Mouse (Mus musculus) neural tube, embryonic 13.5 days (tissue): ENCODE measurements around the gene Cep170b. TPM values are rescaled to one million over a fixed set of nuclear protein-coding genes. Genes with fewer than 3 reads are reported as not detected.
A peak's percentile ranks its signal among the peaks of the same experiment; 100 is the strongest.

Source experiments
- ATAC-seq: fragments of 200-750 bp; cut with Nextera tagmentation; 2 replicates; pipeline ENCODE4 v1.8.0; 2017; ENCODE audit warnings: low read depth, mild to moderate bottlenecking, moderate TSS enrichment, moderate library complexity
- H3K27ac ChIP-seq: fragments of 300-500 bp; sonication (generic); replicated peaks from 2 replicates; pipeline ENCODE4 v1.5.1; 2015; ENCODE audit warnings: moderate library complexity, mild to moderate bottlenecking, inconsistent platforms
- H3K27me3 ChIP-seq: fragments of 300-500 bp; sonication (generic); 2 replicates; pipeline ENCODE4 v1.6.1; 2015; ENCODE audit warnings: mild to moderate bottlenecking, inconsistent platforms
- H3K36me3 ChIP-seq: fragments of 300-500 bp; sonication (generic); 2 replicates; pipeline ENCODE4 v1.6.1; 2015; ENCODE audit warnings: mild to moderate bottlenecking, inconsistent platforms
- H3K4me1 ChIP-seq: fragments of 300-500 bp; sonication (generic); replicated peaks from 2 replicates; pipeline ENCODE4 v1.6.1; 2015; ENCODE audit warnings: inconsistent platforms
- H3K4me2 ChIP-seq: fragments of 300-500 bp; sonication (generic); 2 replicates; pipeline ENCODE4 v1.6.1; 2015; ENCODE audit warnings: inconsistent platforms, mild to moderate bottlenecking, moderate library complexity
- H3K4me3 ChIP-seq: fragments of 300-500 bp; sonication (generic); 2 replicates; pipeline ENCODE4 v1.5.1; 2015; ENCODE audit warnings: mild to moderate bottlenecking, inconsistent platforms
- H3K9ac ChIP-seq: fragments of 300-500 bp; sonication (generic); 2 replicates; pipeline ENCODE4 v1.6.1; 2015; ENCODE audit warnings: moderate library complexity, mild to moderate bottlenecking, inconsistent platforms
- H3K9me3 ChIP-seq: fragments of 300-500 bp; sonication (generic); 2 replicates; pipeline ENCODE4 v1.6.1; 2016; ENCODE audit warnings: inconsistent platforms
- WGBS: fragments of 180-500 bp; shearing (Covaris S2); methylation state at CpG from one replicate; pipeline ENCODE4 v1.1.7; 2015; 5-methylcytosine and 5-hydroxymethylcytosine counted together
- polyA plus RNA-seq: library from polyadenylated mRNA; unstranded; fragments of >200 nt; fragmentation: Nextera tagmentation; extraction: Ambion mirVana; gene quantifications from 2 replicates; pipeline ENCODE4 v1.2.1, GENCODE M21; 2015

The Cep170b gene
- polyA plus RNA-seq, 1 experiment from 2014 or later: 26.9 TPM

DNA sequence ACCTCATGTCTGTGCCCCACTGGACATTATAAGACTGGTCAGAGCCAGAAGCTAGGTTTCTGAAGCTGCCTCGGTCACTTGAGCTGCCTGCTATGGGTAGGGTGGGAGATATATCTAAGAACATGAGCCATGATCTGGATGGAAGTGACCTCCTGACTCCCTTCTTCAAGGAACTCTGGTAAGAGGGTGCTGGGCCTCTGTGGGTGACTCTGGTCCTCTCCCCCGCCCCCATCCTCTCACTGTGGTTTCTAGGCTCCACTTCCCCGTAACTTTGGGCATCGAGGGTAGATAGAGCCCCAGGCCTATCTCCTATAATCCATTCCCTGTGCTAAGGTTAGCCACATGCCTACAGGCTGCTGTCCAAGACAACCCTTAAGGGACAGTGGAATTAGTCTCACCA is 41.2 kb downstream of the Cep170b start:
- no peak for ATAC-seq
- Histone ChIP-seq H3K9ac (no peak overlapping the region), H3K9me3 (no peaks in the 10 kb centered on the region), H3K27me3 (no peaks in the 10 kb centered on the region), H3K4me3 (no peak overlapping the region), H3K4me2 (no peak overlapping the region), H3K4me1 (no peaks in the 10 kb centered on the region), H3K27ac (no peak overlapping the region), H3K36me3 (no peaks in the 10 kb centered on the region)
- WGBS: 89% methylated on average over 4 of the region's 4 CpGs

DNA sequence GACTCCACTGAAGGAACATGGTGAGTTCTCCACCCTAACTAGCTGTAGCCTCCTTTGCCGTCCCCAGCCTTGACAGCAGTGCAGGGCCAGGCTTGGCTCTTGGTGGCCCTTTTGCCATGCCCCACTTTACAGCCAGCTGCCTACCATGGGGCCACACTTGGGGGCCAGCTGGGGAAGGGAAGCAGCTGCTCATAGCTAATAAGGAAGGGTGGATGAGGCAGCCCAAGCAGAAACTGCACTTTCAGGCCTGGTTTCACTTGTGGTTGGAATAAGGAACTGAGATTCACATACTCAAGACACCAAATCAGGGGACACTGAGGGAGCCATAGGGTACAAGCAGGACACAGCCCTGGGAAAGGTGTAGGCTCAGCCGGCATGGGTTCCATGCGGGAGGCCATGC is 41.8 kb downstream of the Cep170b start:
- ATAC-seq: no peak
- WGBS: 83% methylated on average over 3 of the region's 3 CpGs
- H3K36me3 ChIP-seq: no peaks in the 10 kb centered on the region

DNA sequence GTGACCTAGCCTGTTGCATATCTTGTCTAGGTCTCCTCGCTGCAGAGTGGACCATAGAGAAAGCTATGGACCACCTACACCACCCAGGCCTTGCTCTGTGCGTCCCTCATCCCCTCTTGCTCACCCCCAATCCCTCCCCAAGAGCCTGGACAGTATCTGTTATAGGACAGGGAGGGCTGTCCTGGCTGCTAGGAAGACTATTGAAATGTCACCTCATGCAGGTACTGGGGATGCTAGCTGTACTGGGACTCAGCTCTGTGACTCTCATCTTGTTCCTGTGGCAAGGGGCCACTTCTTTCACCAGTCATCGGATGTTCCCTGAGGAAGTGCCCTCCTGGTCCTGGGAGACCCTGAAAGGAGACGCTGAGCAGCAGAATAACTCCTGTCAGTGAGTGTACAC is 42.9 kb downstream of the Cep170b start:
- Histone ChIP-seq H3K36me3 (no peaks in the 10 kb centered on the region), H3K27me3 (no peaks in the 10 kb centered on the region), H3K4me3 (no peak overlapping the region), H3K4me1 (no peaks in the 10 kb centered on the region), H3K27ac (no peak overlapping the region), H3K4me2 (no peak overlapping the region), H3K9me3 (no peaks in the 10 kb centered on the region), H3K9ac (no peak overlapping the region)
- 82% methylated on average over 4 of the region's 4 CpGs for WGBS
- no peak for ATAC-seq

More for the DNA sequence above, 41.8 kb downstream of the Cep170b start:
- Histone ChIP-seq H3K4me3 (no peak overlapping the region), H3K9me3 (no peaks in the 10 kb centered on the region), H3K27ac (no peak overlapping the region), H3K4me2 (no peak overlapping the region), H3K27me3 (no peaks in the 10 kb centered on the region), H3K9ac (no peak overlapping the region), H3K4me1 (no peaks in the 10 kb centered on the region)

- Histone ChIP-seq H3K9ac (no peak overlapping the region), H3K9me3 (no peaks in the 10 kb centered on the region), H3K27me3 (no peaks in the 10 kb centered on the region), H3K27ac (no peak overlapping the region), H3K36me3 (no peaks in the 10 kb centered on the region), H3K4me2 (no peak overlapping the region), H3K4me1 (no peaks in the 10 kb centered on the region), H3K4me3 (no peak overlapping the region)
- ATAC-seq: no peak
- WGBS: 80% methylated on average over 5 of the region's 5 CpGs
Observed at GRCm38 (mm10) chr12:112764141-112764540, 43.9 kb downstream of the Cep170b start.

DNA sequence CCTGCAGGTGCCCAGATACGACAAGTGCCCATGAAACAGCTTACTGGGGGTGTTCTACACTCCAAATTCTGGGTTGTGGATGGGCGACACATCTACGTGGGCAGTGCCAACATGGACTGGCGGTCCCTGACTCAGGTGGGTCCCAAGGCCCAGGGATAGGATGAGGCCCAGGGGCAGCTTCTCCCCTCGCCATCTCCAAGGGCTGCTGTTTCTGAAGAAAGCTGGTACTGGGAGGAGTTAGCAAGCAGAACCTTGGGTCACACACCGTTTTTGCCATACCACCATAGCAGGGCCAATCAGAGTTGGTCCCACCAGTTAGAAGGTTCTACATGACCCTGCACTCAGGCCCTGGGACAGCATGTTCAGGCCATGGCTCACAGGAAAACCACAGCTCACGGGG is 44.7 kb downstream of the Cep170b start:
- H3K9ac ChIP-seq: no peak overlapping the region
- no peak overlapping the region for H3K4me2 ChIP-seq
- no peaks in the 10 kb centered on the region for H3K36me3 ChIP-seq
- no peaks in the 10 kb centered on the region for H3K27me3 ChIP-seq
- no peak overlapping the region for H3K4me3 ChIP-seq
- no peaks in the 10 kb centered on the region for H3K4me1 ChIP-seq
- WGBS: 93% methylated on average over 7 of the region's 7 CpGs
- no peak overlapping the region for H3K27ac ChIP-seq
- ATAC-seq: no peak
- no peaks in the 10 kb centered on the region for H3K9me3 ChIP-seq

- no peaks in the 10 kb centered on the region for H3K9me3 ChIP-seq
- no peak overlapping the region for H3K9ac ChIP-seq
- no peak overlapping the region for H3K27ac ChIP-seq
- no peaks in the 10 kb centered on the region for H3K4me1 ChIP-seq
- H3K4me3 ChIP-seq: no peak overlapping the region
- 91% methylated on average over 7 of the region's 7 CpGs for WGBS
- no peak for ATAC-seq
- no peaks in the 10 kb centered on the region for H3K27me3 ChIP-seq
- H3K4me2 ChIP-seq: no peak overlapping the region
- H3K36me3 ChIP-seq: no peaks in the 10 kb centered on the region
Observed at GRCm38 (mm10) chr12:112766586-112766985, 46.3 kb downstream of the Cep170b start.

- Histone ChIP-seq H3K27me3 (no peaks in the 10 kb centered on the region), H3K9me3 (no peaks in the 10 kb centered on the region), H3K4me3 (no peak overlapping the region), H3K4me2 (no peak overlapping the region), H3K4me1 (no peaks in the 10 kb centered on the region), H3K9ac (no peak overlapping the region), H3K27ac (no peak overlapping the region), H3K36me3 (no peaks in the 10 kb centered on the region)
- ATAC-seq: no peak
- 91% methylated on average over 16 of the region's 16 CpGs for WGBS
Observed at GRCm38 (mm10) chr12:112767036-112767890, 47.0 kb downstream of the Cep170b start.

DNA sequence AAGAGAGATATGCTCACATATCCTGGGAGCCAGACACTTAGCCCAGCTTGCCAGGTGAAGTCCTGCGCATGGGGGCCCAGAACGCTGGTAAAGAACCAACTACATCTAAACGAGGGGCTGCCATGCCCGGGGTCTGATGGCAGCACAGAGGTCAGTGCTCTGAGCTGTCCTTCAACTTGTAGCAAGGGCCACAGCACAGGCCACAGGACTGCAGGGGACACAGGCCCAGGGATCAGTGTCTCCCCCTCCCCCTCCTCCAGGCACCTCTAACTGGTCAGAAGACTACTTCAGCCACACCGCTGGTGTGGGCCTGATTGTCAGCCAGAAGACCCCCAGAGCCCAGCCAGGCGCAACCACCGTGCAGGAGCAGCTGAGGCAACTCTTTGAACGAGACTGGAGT is 47.9 kb downstream of the Cep170b start:
- H3K27ac ChIP-seq: no peak overlapping the region
- 85% methylated on average over 8 of the region's 8 CpGs for WGBS
- H3K27me3 ChIP-seq: no peaks in the 10 kb centered on the region
- no peak for ATAC-seq
- H3K9me3 ChIP-seq: no peaks in the 10 kb centered on the region
- no peak overlapping the region for H3K4me2 ChIP-seq
- H3K4me1 ChIP-seq: no peaks in the 10 kb centered on the region
- no peaks in the 10 kb centered on the region for H3K36me3 ChIP-seq
- H3K9ac ChIP-seq: no peak overlapping the region
- no peak overlapping the region for H3K4me3 ChIP-seq

GRCm38 (mm10) chr12:112769031-112769430 is 48.8 kb downstream of the Cep170b start:
- H3K4me3 ChIP-seq: no peak overlapping the region
- H3K4me1 ChIP-seq: no peaks in the 10 kb centered on the region
- H3K36me3 ChIP-seq: no peaks in the 10 kb centered on the region
- no peaks in the 10 kb centered on the region for H3K9me3 ChIP-seq
- H3K9ac ChIP-seq: no peak overlapping the region
- H3K27ac ChIP-seq: peak overlapping the region; percentile 46; the same call in 1 of the 2 replicates
- WGBS: 85% methylated on average over 6 of the region's 6 CpGs
- no peak for ATAC-seq
- no peak overlapping the region for H3K4me2 ChIP-seq
- H3K27me3 ChIP-seq: no peaks in the 10 kb centered on the region

DNA sequence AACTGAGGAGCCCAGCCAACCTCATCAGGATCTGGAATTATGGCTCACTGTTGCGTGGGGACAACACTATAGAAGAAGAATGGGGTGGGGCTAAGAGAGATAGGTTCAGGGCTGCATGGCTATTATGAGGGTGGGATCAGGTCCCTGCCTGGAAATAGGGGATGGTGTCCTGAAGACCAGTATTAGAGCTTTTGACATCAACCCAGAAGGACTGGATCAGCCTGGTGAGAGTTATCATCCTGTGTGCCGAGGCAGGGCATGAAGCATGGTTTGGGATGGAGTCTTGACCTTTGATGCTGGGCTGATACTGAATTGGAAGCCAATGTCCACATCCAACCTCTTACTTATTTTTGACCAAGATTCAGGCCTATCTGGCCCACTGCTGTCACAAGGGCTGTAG is 49.5 kb downstream of the Cep170b start:
- H3K27me3 ChIP-seq: no peaks in the 10 kb centered on the region
- H3K4me3 ChIP-seq: no peak overlapping the region
- no peaks in the 10 kb centered on the region for H3K36me3 ChIP-seq
- 65% methylated on average over 2 of the region's 2 CpGs for WGBS
- no peak overlapping the region for H3K27ac ChIP-seq
- H3K4me2 ChIP-seq: no peak overlapping the region
- no peak for ATAC-seq
- no peaks in the 10 kb centered on the region for H3K9me3 ChIP-seq
- no peak overlapping the region for H3K9ac ChIP-seq
- no peaks in the 10 kb centered on the region for H3K4me1 ChIP-seq

DNA sequence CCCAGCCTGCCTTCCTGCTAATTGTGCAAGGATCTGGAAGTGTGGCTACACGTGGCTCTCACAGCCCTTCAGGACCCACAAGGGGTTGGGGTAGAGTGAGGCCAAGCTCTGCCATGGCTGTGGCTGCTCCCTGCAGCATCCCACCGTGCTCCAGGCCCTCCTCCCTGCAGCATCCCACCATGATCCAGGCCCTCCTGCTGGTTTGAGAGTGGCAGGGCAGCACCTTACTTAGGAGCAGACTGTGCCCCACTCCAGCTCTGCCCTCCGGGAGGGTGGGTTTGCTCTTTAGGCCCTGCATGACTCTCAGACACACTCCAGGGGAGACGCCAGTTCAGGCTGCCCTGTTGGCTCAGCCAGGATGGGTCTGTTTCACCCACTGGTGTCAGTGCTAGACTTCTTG is 50.1 kb downstream of the Cep170b start:
- no peaks in the 10 kb centered on the region for H3K36me3 ChIP-seq
- peaks cover 4% of the 10 kb centered on the region for H3K9me3 ChIP-seq
- H3K4me1 ChIP-seq: no peaks in the 10 kb centered on the region
- no peaks in the 10 kb centered on the region for H3K27me3 ChIP-seq
- ATAC-seq: no peak
- H3K4me2 ChIP-seq: no peak overlapping the region
- 70% methylated on average over 4 of the region's 4 CpGs for WGBS
- H3K9ac ChIP-seq: no peak overlapping the region
- H3K27ac ChIP-seq: no peak overlapping the region
- H3K4me3 ChIP-seq: no peak overlapping the region

DNA sequence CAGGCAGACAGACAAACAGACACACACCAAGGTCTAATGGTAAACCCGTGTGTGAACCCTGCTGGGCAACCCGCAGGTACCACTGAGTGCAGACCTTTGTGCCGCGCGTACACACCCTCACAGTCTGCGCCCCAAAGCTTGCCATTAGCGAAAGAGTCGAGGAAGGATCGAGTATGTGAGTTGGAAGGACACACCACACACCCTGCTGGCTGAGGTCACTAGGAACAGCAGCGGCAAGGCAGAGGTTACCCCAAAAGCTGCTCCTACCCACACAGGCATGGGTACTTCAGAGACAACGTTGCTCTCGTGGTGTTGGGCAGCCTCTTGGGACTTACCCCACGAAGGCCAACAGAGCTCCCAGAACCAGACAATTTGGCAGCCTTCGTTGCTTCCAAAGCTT is 52.1 kb downstream of the Cep170b start:
- 91% methylated on average over 14 of the region's 14 CpGs for WGBS
- H3K4me1 ChIP-seq: no peaks in the 10 kb centered on the region
- no peak overlapping the region for H3K4me3 ChIP-seq
- H3K27me3 ChIP-seq: no peaks in the 10 kb centered on the region
- H3K4me2 ChIP-seq: no peak overlapping the region
- no peaks in the 10 kb centered on the region for H3K36me3 ChIP-seq
- no peak for ATAC-seq
- no peak overlapping the region for H3K27ac ChIP-seq
- peaks cover 7% of the 10 kb centered on the region for H3K9me3 ChIP-seq
- H3K9ac ChIP-seq: no peak overlapping the region

DNA sequence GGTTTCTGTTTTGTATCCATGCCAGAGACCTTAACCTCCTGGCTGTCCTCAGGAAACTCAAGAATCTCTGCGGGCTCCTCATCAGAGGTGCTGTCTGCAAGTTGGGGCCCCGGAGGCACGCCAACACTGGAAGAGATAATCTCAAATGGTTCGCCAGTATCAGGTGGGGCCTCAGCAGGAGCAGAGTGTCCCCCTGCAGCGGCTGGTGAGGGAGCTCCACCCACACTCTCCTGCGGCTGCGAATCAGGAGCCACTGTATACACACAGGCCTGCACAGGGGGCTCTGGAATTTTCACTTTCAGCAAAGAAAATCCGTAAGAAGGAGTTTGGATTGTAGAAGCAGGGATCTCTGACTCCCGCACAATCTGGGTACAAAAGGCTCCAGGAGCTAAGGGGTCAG is 53.1 kb downstream of the Cep170b start:
- Histone ChIP-seq H3K9me3 (peaks cover 7% of the 10 kb centered on the region), H3K4me1 (no peaks in the 10 kb centered on the region), H3K9ac (no peak overlapping the region), H3K4me3 (no peak overlapping the region), H3K36me3 (no peaks in the 10 kb centered on the region), H3K4me2 (no peak overlapping the region), H3K27me3 (no peaks in the 10 kb centered on the region), H3K27ac (no peak overlapping the region)
- no peak for ATAC-seq
- WGBS: 52% methylated on average over 9 of the region's 9 CpGs
